Mouse (Mus musculus) liver, adult 2 months (tissue): ENCODE results near the gene Slc5a1. TPM values are rescaled to one million over a fixed set of nuclear protein-coding genes. Genes with fewer than 3 reads are reported as not detected.
A peak's percentile ranks its signal among the peaks of the same experiment; 100 is the strongest.

Experiments used
- DNase-seq: peaks from one replicate; pipeline ENCODE4 v3.0.0-alpha.2; 2011; ENCODE audit warnings: low read depth, low spot score; ENCODE audit errors: extremely low read depth
- H3K27ac ChIP-seq: fragments of 200-500 bp; replicated peaks from 2 replicates; pipeline ENCODE4 v1.5.1; 2012; ENCODE audit warnings: low read depth, mild to moderate bottlenecking, control low read depth, inconsistent platforms, low read length; ENCODE audit not compliant: insufficient read depth
- H3K27me3 ChIP-seq: fragments of 200-500 bp; 2 replicates; pipeline ENCODE4 v1.6.1; 2012; ENCODE audit warnings: mild to moderate bottlenecking, moderate library complexity, low read length, inconsistent platforms; ENCODE audit not compliant: control insufficient read depth, insufficient read depth
- H3K36me3 ChIP-seq: fragments of 200-500 bp; 2 replicates; pipeline ENCODE4 v1.6.1; 2012; ENCODE audit warnings: low read length, inconsistent platforms; ENCODE audit not compliant: control insufficient read depth, insufficient read depth
- H3K4me1 ChIP-seq: fragments of 200-500 bp; 2 replicates; pipeline ENCODE4 v1.6.1; 2011; ENCODE audit warnings: low read length; ENCODE audit not compliant: control insufficient read depth, insufficient read depth
- H3K4me3 ChIP-seq: fragments of 200-500 bp; 2 replicates; pipeline ENCODE4 v1.5.1; 2011; ENCODE audit warnings: low read depth, mild to moderate bottlenecking, control low read depth, low read length, moderate library complexity; ENCODE audit not compliant: insufficient read depth
- H3K79me2 ChIP-seq: fragments of 200-500 bp; 2 replicates; pipeline ENCODE4 v1.6.1; 2012; ENCODE audit warnings: inconsistent platforms, mild to moderate bottlenecking, low read length, moderate library complexity; ENCODE audit not compliant: control insufficient read depth, insufficient read depth
- H3K9ac ChIP-seq: fragments of 200-500 bp; 2 replicates; pipeline ENCODE4 v1.6.1; 2012; ENCODE audit warnings: low read depth, mild to moderate bottlenecking, control low read depth, inconsistent platforms, low read length
- CTCF ChIP-seq: fragments of 200-500 bp; IDR thresholded peaks from 2 replicates; pipeline ENCODE4 v1.5.1; 2011; ENCODE audit warnings: low read depth, low read length, control low read depth
- POLR2A ChIP-seq: fragments of 200-500 bp; IDR thresholded peaks from 2 replicates; pipeline ENCODE4 v1.6.1; 2011; ENCODE audit warnings: low read length, control low read depth; ENCODE audit not compliant: insufficient read depth; ENCODE audit errors: extremely low read depth
- WGBS: fragments of 180-500 bp; shearing (Covaris S2); methylation state at CpG from one replicate; pipeline ENCODE4 v1.1.7; 2018; 5-methylcytosine and 5-hydroxymethylcytosine counted together
- polyA plus RNA-seq: library from polyadenylated mRNA; depleted of rRNA; stranded (reverse); fragments of >200 nt; gene quantifications from 2 replicates; pipeline ENCODE4 v1.2.3, GENCODE M21; 2012; rRNA removed
- total RNA-seq: library from RNA; depleted of rRNA; stranded (reverse); fragments of >200 nt; gene quantifications from 2 replicates; pipeline ENCODE4 v1.2.3, GENCODE M21; 2014; rRNA removed

Gene Slc5a1
- total and polyA plus RNA-seq, 2 experiments = 0.22 to 0.55 TPM

DNA sequence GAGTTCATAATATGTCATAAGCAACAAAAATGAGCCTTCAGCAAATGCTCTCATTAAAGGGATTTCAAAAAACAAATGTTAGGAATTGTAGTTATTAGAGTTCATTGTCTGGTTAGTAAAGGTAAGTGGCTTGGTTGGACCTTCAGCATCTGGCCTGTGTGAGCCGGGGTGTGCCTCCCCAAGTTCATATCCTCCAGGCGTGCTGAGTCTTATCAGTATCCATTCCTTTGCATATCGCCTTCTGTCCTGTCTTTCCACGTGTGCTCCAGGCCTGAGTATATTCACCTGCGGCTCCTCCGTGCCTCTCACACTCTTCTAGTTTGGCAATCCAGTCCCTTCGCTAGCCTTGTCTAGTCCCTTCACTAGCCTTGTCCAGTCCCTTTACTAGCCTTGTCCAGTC lies 102.3 kb downstream of the Slc5a1 start:
- H3K36me3 ChIP-seq = no peaks in the 10 kb centered on the region
- TF ChIP-seq CTCF (no peak), POLR2A (no peak)
- H3K79me2 ChIP-seq = no peaks in the 10 kb centered on the region
- no peak overlapping the region for H3K4me3 ChIP-seq
- 0 out of 2 replicates have a peak, but pooled peaks cover 1% of the 10 kb centered on the region for H3K4me1 ChIP-seq
- H3K27me3 ChIP-seq = no peaks in the 10 kb centered on the region
- H3K27ac ChIP-seq = no peak overlapping the region
- 91% methylated on average over 7 of the region's 7 CpGs for WGBS
- no peak for DNase-seq
- no peak overlapping the region for H3K9ac ChIP-seq

DNA sequence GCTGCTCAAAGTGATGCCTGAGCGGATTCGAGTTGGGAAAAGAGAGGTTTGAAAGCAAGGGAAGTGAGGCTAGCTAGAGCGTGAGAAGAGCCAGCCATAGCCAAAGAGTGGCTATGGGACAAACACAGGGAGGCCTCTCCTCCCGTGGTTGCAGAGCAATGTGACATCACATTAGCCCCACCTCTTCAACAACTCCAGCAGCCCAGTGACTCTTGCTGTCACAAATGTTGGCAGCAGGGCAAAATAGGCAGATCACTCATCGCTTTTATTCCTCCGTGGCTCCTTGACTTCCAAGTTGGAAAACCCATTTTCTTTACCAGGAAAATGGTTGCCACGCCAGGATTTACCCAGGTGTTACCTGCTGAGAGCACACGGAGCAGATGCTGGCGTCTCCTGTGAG lies 103.1 kb downstream of the Slc5a1 start:
- Histone ChIP-seq H3K9ac (no peak overlapping the region), H3K4me1 (0 out of 2 replicates have a peak, but pooled peaks cover 1% of the 10 kb centered on the region), H3K4me3 (no peak overlapping the region), H3K79me2 (no peaks in the 10 kb centered on the region), H3K36me3 (no peaks in the 10 kb centered on the region), H3K27me3 (no peaks in the 10 kb centered on the region), H3K27ac (no peak overlapping the region)
- 63% methylated on average over 9 of the region's 9 CpGs for WGBS
- no peak for TF ChIP-seq CTCF
- DNase-seq = no peak

DNA sequence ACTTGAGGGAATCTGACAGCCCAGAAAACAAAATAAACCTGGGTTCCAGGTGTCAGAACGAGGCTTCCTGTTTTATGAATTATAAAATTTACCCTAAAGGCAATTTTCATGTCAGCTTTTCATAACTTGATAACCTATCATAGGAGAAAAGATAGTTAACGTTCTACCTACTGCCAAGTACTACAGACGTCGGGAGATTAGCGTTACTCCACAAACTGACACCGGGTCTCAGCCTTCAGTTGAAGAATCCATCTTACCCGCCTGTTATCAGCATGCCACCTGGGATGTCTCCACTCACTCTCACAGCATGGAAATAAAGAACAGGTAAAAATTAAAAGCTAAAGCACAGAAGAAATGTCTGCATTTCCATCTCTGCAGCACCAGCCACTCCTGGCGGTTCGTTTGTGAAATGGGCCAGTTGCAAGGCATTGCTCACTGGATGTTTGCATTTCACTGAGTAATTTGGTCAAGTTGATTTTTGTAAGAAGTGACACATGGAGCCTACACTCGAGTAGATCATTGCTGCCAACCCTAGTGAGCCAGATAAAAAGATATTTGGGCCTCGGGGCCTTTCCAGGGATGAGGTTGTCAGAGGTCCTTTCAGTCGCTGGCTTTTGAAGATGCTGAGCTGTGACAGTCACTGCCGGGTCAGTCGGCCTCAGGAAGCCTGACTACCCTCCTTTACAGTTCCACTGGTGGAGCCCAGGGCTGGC lies 104.7 kb downstream of the Slc5a1 start:
- no peak overlapping the region for H3K27ac ChIP-seq
- H3K27me3 ChIP-seq = no peaks in the 10 kb centered on the region
- no peaks in the 10 kb centered on the region for H3K79me2 ChIP-seq
- TF ChIP-seq POLR2A = no peak
- no peak for TF ChIP-seq CTCF
- no peaks in the 10 kb centered on the region for H3K36me3 ChIP-seq
- H3K4me3 ChIP-seq = no peak overlapping the region
- H3K4me1 ChIP-seq = 0 out of 2 replicates have a peak, but pooled peaks cover 1% of the 10 kb centered on the region
- H3K9ac ChIP-seq = no peak overlapping the region
- WGBS = 79% methylated on average over 14 of the region's 14 CpGs
- DNase-seq = no peak

DNA sequence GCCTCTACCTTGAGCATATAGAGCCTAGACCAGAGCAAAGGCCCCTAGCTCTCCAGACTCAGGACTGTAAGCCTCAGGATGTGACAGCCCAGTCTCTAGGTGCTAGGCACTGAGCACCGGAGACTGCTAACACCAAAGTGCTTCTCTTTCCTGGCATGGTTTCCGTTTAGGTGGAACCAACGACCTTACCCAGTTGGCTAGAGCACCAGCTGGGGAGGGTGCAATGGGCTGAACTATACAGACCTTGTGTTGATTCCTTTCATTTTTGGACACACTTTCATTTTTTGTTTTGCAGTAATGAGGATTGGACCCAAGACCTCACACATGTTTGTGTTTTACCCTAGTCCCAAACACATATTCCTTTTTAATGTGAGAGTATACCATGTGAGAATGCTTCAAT lies 106.5 kb downstream of the Slc5a1 start:
- peak; percentile 86 for DNase-seq
- H3K4me3 ChIP-seq = no peak overlapping the region
- no peaks in the 10 kb centered on the region for H3K79me2 ChIP-seq
- no peaks in the 10 kb centered on the region for H3K36me3 ChIP-seq
- no peak for TF ChIP-seq POLR2A
- TF ChIP-seq CTCF = no peak
- 10% methylated on average over 3 of the region's 3 CpGs for WGBS
- no peak overlapping the region for H3K27ac ChIP-seq
- 0 out of 2 replicates have a peak, but pooled peaks cover 1% of the 10 kb centered on the region for H3K4me1 ChIP-seq
- H3K9ac ChIP-seq = no peak overlapping the region
- H3K27me3 ChIP-seq = no peaks in the 10 kb centered on the region

DNA sequence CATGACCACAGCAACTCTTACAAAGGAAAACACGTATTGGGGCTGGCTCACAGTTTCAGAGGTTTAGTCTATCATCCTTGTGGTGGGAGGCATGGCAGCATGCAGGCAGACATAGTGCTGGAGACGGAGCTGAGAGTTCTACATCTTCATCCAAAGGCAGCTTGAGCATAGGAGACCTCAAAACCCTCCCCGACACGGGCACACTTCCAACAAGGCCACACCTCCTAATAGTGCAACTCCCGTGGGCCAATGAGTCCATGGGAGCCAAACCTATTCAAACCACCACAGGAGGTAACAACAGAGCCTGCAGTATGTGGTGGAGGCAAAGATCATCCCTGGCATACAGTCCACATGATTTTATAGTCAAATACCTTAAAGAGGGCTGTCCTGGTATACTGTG lies 107.2 kb downstream of the Slc5a1 start:
- WGBS = 90% methylated on average over 5 of the region's 5 CpGs
- TF ChIP-seq CTCF (no peak), POLR2A (no peak)
- 0 out of 2 replicates have a peak, but pooled peaks cover 1% of the 10 kb centered on the region for H3K4me1 ChIP-seq

More for the DNA sequence above, 107.2 kb downstream of the Slc5a1 start:
- Histone ChIP-seq H3K36me3 (no peaks in the 10 kb centered on the region), H3K9ac (no peak overlapping the region), H3K4me3 (no peak overlapping the region), H3K27me3 (no peaks in the 10 kb centered on the region), H3K79me2 (no peaks in the 10 kb centered on the region), H3K27ac (no peak overlapping the region)
- no peak for DNase-seq

Other genes with a start within 250 kb of the Slc5a1 start
- 10.0 and 13.9 TPM in 2 replicates for gene Prr14l, start 250.0 kb upstream of the Slc5a1 start, total RNA-seq
- gene Prr14l, start 250.0 kb upstream of the Slc5a1 start, polyA plus RNA-seq = 8.7 and 15.7 TPM in 2 replicates
- 8.2 and 12.8 TPM in 2 replicates for gene Depdc5, start 240.5 kb upstream of the Slc5a1 start, total RNA-seq
- gene Depdc5, start 240.5 kb upstream of the Slc5a1 start, polyA plus RNA-seq = 6.7 and 8.7 TPM in 2 replicates
- 23.4 and 26.7 TPM in 2 replicates for gene Ywhah, start 85.4 kb upstream of the Slc5a1 start, total RNA-seq
- gene Ywhah, start 85.4 kb upstream of the Slc5a1 start, polyA plus RNA-seq = 29.5 and 31.2 TPM in 2 replicates
- gene Spon2, start 114.2 kb downstream of the Slc5a1 start, total RNA-seq = 1.2 and 2.4 TPM in 2 replicates
- 5.3 and 11.1 TPM in 2 replicates for gene Spon2, start 114.2 kb downstream of the Slc5a1 start, polyA plus RNA-seq
- 26.1 and 29.1 TPM in 2 replicates for gene Ctbp1, start 170.8 kb downstream of the Slc5a1 start, total RNA-seq
- 89.9 and 97.6 TPM in 2 replicates for gene Ctbp1, start 170.8 kb downstream of the Slc5a1 start, polyA plus RNA-seq
- 24.8 and 26.0 TPM in 2 replicates for gene Maea, start 231.3 kb downstream of the Slc5a1 start, total RNA-seq
- gene Maea, start 231.3 kb downstream of the Slc5a1 start, polyA plus RNA-seq = 41.1 and 46.6 TPM in 2 replicates